8 mouse cellular contexts compared by ENCODE assay signal in genomic region chr7:76941531-76941930, GRCm38 (mm10).
DNase-seq lines count a peak whose midpoint lies in the region; ATAC-seq and TF ChIP-seq lines count a peak whose summit lies in the region.

No protein-coding gene starts in this region.

- no peak for DNase-seq in forebrain, embryonic 11.5 days (ENCODE audit: low spot score)
- peak; percentile 17 for DNase-seq in midbrain, embryonic 10.5 days (ENCODE audit: low spot score)
- DNase-seq in adrenal gland, postnatal 10 days = peak; percentile 51
- peak; percentile 48 to 68 for DNase-seq in heart, postnatal 10 days
- DNase-seq in lung, embryonic 14.5 days = peak; percentile 78
- DNase-seq in yolk sac, embryonic 10.5 days (ENCODE audit: low spot score) = no peak

- H3K9me3 ChIP-seq in forebrain, embryonic 11.5 days (ENCODE audit: control insufficient read depth, low read length) = no peaks in the 10 kb centered on the region
- no peaks in the 10 kb centered on the region for H3K9me3 ChIP-seq in forebrain, embryonic 16.5 days (ENCODE audit: control insufficient read depth, low read length)
- no peaks in the 10 kb centered on the region for H3K9me3 ChIP-seq in midbrain, embryonic 10.5 days (replicated peaks)
- H3K9me3 ChIP-seq in midbrain, embryonic 15.5 days = no peaks in the 10 kb centered on the region
- H3K9me3 ChIP-seq in lung, embryonic 14.5 days (ENCODE audit: low read depth, low read length) = no peaks in the 10 kb centered on the region

- ATAC-seq in forebrain, embryonic 11.5 days (replicated peaks; ENCODE audit: low FRiP score) = peak; percentile 67; the same call in 1 of the 2 replicates
- ATAC-seq in forebrain, embryonic 16.5 days = no peak
- no peak for ATAC-seq in midbrain, embryonic 15.5 days (replicated peaks)
- ATAC-seq in lung, embryonic 14.5 days (ENCODE audit: insufficient read depth) = no peak

- H3K27ac ChIP-seq in forebrain, embryonic 11.5 days (ENCODE audit: low read depth, low read length) = no peak overlapping the region
- H3K27ac ChIP-seq in forebrain, embryonic 16.5 days (ENCODE audit: low read length) = no peak overlapping the region
- H3K27ac ChIP-seq in midbrain, embryonic 10.5 days (replicated peaks) = no peak overlapping the region
- no peak overlapping the region for H3K27ac ChIP-seq in midbrain, embryonic 15.5 days
- H3K27ac ChIP-seq in lung, embryonic 14.5 days (ENCODE audit: low read depth) = no peak overlapping the region

- no peak overlapping the region for H3K4me3 ChIP-seq in forebrain, embryonic 11.5 days (ENCODE audit: low read depth, low read length)
- H3K4me3 ChIP-seq in forebrain, embryonic 16.5 days (replicated peaks; ENCODE audit: low read length) = no peak overlapping the region
- H3K4me3 ChIP-seq in midbrain, embryonic 10.5 days = no peak overlapping the region
- no peak overlapping the region for H3K4me3 ChIP-seq in midbrain, embryonic 15.5 days
- H3K4me3 ChIP-seq in lung, embryonic 14.5 days (ENCODE audit: low read depth, low read length) = no peak overlapping the region

- H3K9ac ChIP-seq in forebrain, embryonic 11.5 days (ENCODE audit: low read length) = no peak overlapping the region
- H3K9ac ChIP-seq in forebrain, embryonic 16.5 days (replicated peaks; ENCODE audit: low read depth, low read length) = no peak overlapping the region
- H3K9ac ChIP-seq in midbrain, embryonic 15.5 days = no peak overlapping the region
- H3K9ac ChIP-seq in lung, embryonic 14.5 days = no peak overlapping the region

- no peaks in the 10 kb centered on the region for H3K4me1 ChIP-seq in forebrain, embryonic 11.5 days (replicated peaks; ENCODE audit: control insufficient read depth, insufficient read depth, low read length)
- no peaks in the 10 kb centered on the region for H3K4me1 ChIP-seq in forebrain, embryonic 16.5 days (replicated peaks; ENCODE audit: control insufficient read depth, insufficient read depth, low read length)
- H3K4me1 ChIP-seq in midbrain, embryonic 10.5 days = 0 out of 2 replicates have a peak, but pooled peaks cover 6% of the 10 kb centered on the region
- no peaks in the 10 kb centered on the region for H3K4me1 ChIP-seq in midbrain, embryonic 15.5 days
- H3K4me1 ChIP-seq in lung, embryonic 14.5 days (ENCODE audit: insufficient read depth) = no peaks in the 10 kb centered on the region

- peak; percentile 66 for TF ChIP-seq CTCF in lung, embryonic 14.5 days (IDR thresholded peaks at IDR 0.05; ENCODE audit: low read depth)

- intact Hi-C loops in heart, postnatal 10 days (cut with DNase I) = loop anchor here (2.0 to 5.0 kb wide), 3 partner anchors 549 to 1029 kb away; no protein-coding TSS in a partner anchor

- no peak overlapping the region for H3K4me2 ChIP-seq in forebrain, embryonic 11.5 days (ENCODE audit: low read depth, low read length, severe bottlenecking)
- H3K4me2 ChIP-seq in forebrain, embryonic 16.5 days (ENCODE audit: low read length) = no peak overlapping the region
- H3K4me2 ChIP-seq in midbrain, embryonic 15.5 days = no peak overlapping the region
- no peak overlapping the region for H3K4me2 ChIP-seq in lung, embryonic 14.5 days

- no peaks in the 10 kb centered on the region for H3K36me3 ChIP-seq in forebrain, embryonic 11.5 days (ENCODE audit: control insufficient read depth, insufficient read depth, low read length)
- no peaks in the 10 kb centered on the region for H3K36me3 ChIP-seq in forebrain, embryonic 16.5 days (ENCODE audit: control insufficient read depth, insufficient read depth)
- no peaks in the 10 kb centered on the region for H3K36me3 ChIP-seq in midbrain, embryonic 10.5 days
- no peaks in the 10 kb centered on the region for H3K36me3 ChIP-seq in midbrain, embryonic 15.5 days (replicated peaks)
- H3K36me3 ChIP-seq in lung, embryonic 14.5 days (ENCODE audit: insufficient read depth) = no peaks in the 10 kb centered on the region

- no peaks in the 10 kb centered on the region for H3K27me3 ChIP-seq in forebrain, embryonic 11.5 days (ENCODE audit: control insufficient read depth, insufficient read depth, low read length)
- H3K27me3 ChIP-seq in forebrain, embryonic 16.5 days (replicated peaks; ENCODE audit: control insufficient read depth, insufficient read depth, low read length) = no peaks in the 10 kb centered on the region
- no peaks in the 10 kb centered on the region for H3K27me3 ChIP-seq in midbrain, embryonic 10.5 days (ENCODE audit: low read depth, poor library complexity, severe bottlenecking)
- no peaks in the 10 kb centered on the region for H3K27me3 ChIP-seq in midbrain, embryonic 15.5 days (replicated peaks)
- H3K27me3 ChIP-seq in lung, embryonic 14.5 days (ENCODE audit: insufficient read depth, low read length) = no peaks in the 10 kb centered on the region

Comparison
In these comparisons a context has a peak if more than half of its experiments do, and no peak if none do; other contexts are left out.
1. DNase-seq: peak in midbrain, embryonic 10.5 days (single experiment), adrenal gland, postnatal 10 days (single experiment), heart, postnatal 10 days (2 of 2) and lung, embryonic 14.5 days (single experiment); none in forebrain, embryonic 11.5 days (single experiment) and yolk sac, embryonic 10.5 days (single experiment).